Mouse (Mus musculus) lung, adult 18-20 months (tissue): ENCODE data around the gene 1810046K07Rik.

ENCODE experiments used
- DNase-seq, 2 experiments: peaks; one replicate each; pipeline ENCODE4 v3.0.0; 2022; ENCODE audit warnings: mixed read lengths in 2 of 2

The 1810046K07Rik gene

DNA sequence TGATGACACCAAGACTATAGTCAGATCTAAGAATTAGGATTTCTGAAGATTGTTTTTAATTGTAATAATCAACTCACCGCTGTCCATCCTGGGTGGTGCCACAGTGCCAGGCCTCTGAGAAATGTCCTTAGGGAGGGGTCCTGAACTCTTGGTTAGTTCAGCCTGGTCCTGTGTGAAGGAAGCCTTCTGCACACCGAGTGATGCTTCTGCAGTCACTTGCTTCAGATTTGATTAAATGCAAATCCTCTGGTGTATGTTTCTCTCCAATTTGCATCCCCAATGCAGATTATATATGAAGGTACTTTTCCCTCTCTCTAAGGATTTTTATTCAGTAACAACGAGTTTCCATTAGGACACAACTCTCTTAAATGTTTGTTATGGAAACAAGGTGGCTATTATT, at the start of gene 1810046K07Rik:
Gene 1810046K07Rik, minus strand, starts transcription at position 187 of the 400 bp plus-strand sequence.
- no peak for DNase-seq

DNA sequence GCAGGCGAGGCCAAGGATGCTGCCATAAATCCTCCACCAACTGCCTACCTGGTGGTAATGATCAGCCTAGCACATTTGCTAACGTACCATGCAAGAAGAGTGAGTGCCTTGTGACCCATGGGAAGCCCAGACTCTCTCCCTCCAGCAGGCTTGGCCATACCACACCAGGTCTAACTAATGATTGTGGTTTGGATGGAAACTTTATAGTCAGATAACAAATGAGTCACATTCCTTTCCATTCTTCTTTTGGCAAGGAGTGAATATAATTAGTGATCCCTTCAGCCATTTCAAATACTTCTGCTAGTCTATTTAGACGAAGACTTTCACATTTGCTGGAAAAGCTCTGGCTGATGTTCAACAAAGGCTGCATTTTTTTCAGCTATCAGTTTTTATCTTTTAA, 40.8 kb upstream of the 1810046K07Rik start:
- DNase-seq = no peak

DNA sequence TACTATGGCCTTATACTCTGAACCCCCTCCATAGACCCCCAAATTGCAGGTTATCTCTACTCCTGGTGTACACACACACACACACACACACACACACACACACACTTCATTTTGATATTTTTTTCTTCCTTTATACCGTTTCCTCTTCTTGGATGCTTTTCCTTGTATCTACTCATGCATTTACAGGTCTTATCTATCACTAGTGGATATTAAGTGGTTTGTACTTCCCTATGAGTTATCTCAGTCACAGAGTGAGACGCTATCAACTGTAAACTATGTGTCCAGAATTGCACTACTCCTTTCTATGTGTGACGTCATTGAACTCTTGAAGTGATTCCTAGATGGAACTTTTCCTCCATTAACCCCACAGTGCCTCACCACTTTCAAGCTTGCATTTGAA, 38.4 kb upstream of the 1810046K07Rik start:
- DNase-seq = no peak

DNA sequence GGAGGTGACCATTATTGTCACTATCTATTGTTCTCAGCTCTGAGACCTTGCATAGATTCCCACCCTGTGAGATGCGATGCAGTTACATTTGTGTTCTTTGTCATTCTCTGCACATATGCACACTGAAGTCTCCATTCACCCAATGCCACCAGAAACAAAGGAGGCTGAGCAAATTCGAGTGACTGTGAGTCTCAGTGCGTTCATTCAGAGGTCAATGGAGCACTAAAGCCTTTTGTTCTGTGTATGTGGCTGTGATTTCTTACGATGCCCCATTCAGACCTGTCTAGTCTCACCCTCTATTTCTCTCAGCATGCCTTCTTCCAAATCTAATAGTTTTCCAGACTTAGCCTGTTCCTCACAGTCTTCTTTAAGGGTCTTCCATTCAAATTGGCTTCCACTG, 35.3 kb upstream of the 1810046K07Rik start:
- DNase-seq = no peak

DNA sequence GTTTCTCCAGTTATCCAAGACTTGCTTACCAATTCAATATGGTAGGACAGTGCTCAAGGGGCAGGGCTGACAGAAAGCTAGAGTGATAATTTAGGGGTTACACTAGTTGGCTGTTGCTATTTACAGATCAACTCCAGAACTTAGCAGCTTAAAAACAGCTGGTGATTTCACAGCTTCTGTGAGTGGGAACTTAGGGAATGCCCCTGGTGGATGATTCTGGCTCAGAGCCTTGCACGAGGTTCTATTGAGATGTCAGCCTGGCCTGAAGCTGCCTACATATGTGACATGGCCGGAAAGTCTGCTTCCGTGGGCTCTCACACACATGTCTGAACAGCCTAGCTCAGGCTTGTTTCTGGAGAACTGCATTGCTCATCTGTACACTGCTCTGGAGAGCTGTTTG, 24.8 kb upstream of the 1810046K07Rik start:
- DNase-seq = no peak

DNA sequence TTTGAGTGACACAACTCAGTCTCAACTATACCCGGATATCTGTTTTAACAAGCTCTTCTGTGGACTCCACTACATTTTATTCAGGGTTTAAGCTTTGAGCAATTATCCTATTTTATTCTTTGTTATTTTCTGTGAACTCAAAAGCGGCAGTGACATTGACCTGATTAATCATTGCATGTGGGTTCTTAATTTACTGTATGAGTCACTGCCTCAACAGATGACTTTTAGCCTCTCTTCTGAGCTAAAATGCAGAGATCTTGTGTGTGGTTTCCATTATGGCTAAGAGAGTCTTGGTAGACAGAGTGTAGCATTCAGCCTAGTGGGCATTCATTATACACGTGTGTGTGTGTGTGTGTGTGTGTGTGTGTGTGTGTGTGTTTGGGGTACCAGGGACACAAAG, 24.2 kb upstream of the 1810046K07Rik start:
- DNase-seq = no peak

DNA sequence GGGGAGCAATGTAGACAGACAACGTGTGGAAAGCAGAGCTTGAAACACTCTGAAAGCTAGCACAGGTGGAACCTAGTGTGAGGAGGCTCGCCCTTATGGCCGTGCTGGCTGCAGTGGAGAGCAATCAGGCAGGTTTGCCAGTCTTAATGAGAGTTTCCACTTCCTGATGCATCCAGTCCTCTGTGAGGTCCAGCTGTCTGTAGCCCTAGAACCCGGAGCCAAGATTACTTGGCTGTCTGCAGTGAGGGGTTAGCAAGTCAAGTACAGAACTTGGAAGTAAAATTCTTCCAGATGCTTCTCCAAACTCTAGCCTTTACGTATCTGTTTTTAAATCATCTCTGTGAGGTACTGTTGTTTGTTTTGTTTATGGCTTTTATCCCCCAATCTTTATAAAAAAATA, 20.7 kb upstream of the 1810046K07Rik start:
- DNase-seq = no peak

DNA sequence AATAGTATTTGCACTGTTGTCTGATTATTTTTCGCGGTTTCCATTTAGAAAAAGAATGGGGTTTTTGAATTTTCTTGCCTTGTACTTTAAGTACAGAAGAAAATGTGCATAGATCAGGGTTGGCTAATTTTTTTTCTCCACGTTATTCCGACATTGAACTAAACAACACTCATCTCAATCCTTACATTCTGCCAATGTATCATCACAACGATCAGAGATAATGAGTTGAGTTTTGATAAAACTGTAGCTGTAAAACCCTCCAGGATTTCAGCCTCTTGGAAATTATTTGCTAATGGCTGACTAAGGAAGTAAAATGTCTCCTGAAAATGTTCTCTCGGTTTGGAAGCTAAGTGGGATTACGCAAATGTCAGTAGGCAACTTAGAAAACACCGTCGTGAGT, 17.1 kb upstream of the 1810046K07Rik start:
- no peak for DNase-seq

DNA sequence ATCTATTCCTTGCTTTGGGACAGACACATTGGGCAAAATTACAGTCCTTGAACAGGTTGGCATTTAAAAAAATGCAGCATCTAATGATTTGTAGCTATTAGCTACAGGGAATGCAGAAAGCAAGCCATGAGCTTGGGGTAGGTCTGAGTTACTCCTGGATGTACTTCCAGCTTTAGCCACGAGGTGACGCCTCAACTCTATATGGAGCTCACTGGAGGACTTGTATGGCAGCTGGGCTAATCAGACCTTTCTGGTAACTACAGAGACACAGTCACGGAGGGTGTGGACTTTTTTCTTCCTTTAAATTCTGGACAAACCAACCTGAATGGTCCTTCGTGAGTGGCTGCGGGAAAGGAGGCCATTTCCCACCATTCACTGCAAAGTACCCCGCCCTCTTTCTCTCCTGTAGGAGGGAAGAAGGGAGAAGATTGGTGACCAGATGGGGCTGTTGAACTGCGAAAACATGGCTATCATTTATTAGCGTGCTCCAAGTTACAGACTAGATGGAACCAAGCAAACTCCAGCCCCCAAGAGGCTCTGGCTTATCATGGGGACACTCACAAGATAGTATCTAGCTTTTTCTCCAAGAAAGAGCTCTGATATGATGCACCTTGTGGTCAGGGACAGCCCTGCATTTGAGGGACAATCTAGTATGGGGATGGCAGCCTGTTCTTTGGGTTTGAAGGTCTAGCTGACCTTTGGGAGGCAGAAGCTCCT, 6.7 kb upstream of the 1810046K07Rik start:
- DNase-seq = peak; percentile 72 to 81

DNA sequence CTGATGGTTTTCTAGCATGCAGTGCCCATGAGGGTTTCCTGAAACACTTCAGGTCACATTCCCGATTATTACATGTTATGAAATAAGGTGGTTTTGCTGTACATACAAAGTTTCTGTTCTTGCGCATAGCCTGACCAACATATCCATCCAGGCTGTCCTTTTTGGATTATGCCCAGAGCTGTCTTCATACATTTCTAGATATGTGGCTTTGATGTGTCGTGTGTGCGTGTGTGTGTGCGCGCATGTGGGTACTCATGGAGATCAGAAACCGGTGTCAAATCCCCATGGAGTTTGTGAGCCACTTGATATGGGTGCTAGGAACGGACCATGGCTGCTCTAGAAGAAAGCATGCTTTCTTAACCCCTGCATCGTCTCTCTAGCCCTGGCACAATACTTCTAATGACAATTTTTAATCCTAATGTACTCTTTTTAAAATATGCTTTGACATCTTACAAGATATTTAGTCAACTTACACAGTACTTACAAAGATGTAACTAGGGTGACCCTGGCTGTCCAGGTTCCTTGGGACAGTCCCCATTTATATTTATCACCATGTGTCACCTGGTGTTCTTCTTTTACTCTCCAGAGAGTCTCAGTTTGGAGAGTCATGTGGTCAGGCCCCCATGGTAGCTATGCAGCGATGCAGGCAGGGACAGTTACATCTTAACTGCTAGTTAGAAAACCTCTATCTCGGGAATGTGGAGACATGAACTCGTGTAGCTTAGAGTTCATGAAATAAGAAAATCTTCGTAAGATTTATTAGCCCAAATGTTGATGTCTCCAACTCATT, 2.9 kb upstream of the 1810046K07Rik start:
- no peak for DNase-seq

DNA sequence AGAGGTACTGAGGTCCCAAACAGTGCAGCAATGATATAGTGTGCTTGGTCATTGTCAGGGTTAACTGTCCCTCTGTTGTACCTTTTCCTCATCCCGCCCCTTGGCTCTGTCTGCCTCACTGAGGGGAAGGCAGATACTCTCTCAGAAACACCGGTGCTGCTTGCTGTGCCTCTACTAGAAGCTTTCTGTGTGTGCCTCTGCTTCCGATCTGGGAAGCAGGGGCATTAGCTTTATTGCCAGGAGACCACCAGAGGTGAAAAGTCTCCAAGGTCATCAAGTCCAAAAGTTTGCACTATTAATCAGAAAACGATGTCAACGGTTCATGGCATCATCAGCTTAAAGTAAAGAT, 1.2 kb downstream of the 1810046K07Rik start:
- no peak for DNase-seq

DNA sequence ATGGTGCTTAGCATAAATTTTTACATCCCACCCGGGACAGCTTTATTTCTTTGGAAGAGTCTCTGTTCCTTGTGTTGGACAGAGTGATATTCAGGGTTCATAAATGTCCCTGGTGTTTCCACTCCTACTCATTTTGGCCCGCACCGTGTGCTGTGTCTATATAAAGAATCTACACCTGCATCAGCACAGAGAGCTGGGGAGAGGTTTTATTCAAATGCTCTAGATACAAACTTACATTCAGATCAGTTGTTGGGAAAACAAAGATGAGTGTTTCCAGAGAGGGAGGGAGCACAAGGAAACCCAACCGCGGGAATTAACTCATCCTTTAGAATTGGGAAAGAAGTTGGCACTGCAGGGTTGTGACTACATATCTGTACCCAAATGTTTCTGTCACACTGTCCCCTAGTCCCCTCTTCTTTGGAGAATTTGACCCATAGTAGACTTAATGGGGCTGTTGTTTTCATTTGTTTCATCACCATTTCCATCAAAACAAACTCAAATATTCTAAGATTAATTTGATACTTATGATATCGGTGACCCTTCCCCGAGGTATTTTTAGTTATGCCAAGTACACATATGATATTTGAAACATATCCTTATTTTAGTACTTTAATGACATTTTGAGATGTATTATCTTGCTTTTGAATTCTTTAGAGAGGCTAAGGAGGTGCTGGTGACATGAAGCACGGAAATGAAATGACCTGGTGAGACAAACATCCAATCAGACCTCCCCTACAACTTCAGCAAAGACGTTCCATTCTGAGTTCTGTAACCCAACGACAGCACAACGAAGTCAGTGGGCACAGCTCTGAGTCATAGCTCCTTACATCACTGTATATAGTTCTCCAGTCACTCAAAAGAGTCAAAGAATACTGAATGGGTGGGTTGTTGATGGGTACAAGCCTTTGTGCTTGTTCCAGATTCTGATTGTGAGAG, 1.8 kb downstream of the 1810046K07Rik start:
- no peak for DNase-seq

DNA sequence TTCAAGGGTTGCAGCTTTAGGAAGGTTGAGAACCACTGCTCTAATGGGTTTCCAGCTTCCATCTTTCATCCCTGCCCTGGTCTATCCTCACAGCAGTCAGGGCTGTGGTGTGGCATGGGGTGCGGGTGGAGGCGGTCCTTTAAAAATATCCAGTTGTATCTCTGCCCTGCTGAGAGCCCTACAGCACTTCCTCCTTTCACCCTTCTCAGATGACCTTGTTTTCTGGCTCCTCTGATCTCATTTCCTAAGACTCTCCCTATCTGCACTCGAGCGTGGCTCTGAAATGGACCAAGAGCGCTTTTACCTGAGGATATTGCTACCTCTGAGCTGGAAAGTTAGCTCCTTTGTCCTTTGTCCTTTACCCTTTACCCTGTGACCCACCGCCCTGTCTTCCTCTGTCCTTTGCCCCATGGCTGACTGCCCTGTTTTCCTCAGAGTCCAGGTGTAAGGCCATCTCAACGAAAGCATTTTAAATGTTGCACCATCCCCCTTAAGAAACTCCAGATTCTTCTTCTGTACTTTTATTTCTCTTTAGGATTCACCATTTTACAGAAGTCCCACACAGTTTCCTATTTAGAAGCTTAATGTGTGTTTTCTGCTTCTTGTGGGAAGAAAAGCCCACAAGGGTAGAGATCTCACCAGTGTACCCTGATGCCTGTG, 4.2 kb downstream of the 1810046K07Rik start:
- DNase-seq = no peak

DNA sequence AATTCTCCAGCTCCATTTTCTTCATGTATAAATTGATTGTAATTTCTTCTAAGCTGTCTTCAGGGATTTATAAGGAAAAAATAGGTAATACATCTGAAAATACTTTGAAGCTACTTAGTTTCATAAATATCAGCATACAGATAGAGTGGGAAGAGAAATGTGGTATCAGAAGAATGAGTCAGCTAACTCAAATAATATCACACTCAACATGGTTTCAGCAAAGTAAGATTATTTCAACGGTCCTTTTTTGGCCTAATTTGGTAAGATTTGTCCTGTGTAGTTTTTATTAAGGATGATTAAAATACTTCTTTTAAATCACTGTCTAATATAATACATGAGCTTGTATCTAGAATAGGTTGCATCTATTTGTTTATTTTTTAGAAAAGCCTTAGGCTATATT, 8.6 kb downstream of the 1810046K07Rik start:
- no peak for DNase-seq

DNA sequence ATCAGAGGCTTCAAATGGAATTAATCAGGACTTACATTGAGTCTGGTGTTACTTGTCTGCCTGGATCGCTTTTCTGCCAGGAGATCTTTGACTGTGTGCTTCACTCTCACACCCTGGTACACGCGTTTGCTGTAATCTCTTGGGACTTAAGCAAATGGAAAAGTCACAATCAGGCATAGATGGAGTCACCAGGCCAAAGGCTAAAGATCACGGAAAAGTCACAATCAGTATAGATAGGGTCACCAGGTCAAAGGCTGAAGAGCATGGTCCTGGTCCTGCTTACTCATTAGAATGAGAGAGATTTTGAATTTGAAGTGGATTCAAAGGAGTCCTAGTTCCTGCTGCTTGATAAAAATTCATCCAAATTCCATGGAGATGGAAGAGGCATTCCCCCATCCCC, 10.5 kb downstream of the 1810046K07Rik start:
- DNase-seq = no peak

DNA sequence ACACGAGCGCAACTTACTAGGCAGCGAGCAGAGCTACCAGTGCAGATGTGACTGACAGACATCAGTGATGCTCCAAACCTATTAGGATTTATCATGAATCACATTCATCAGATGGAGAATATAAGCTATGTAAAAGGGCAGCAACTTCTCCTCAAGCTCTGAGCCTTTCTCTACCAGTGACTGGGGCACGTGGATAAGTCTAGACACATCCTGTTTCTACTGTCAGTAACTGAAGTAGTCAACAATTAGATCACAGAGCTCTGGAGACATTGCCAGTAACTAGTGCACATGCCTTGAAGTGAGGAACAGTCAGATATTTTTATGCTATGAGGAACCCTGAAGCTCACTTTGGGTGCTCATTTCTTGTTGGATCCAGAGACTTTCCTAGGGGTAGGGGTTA, 11.4 kb downstream of the 1810046K07Rik start:
- no peak for DNase-seq

DNA sequence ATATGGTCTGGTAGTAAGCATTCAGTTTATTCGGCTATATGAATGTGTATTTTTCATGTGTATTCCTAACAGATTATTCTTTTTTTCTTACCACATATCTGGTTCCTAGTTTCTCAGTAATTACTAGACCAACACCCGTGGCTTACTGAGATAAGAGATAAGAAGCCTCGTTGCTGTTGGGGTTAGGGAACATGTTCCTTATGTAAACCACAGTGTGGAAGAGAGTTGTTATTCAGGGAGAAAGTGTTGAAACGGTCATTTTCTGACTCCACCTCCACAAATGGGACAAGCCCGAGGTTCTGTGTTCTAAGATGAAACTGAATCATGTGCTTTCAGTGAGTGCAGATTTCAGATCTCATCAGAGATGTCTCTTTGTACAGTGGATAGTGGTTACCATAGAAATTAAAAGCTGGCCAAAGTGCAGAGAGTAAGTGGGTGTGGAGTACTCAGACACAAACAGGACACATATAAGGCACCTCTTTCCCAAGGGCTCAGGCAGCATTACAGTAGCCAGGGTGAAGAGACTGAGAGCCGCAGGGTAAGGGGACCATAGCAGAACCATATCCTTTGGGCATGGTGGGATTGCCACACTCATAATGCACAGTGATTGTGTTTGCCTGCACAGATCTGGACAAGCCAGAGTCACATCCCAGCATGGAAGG, 13.2 kb downstream of the 1810046K07Rik start:
- DNase-seq = no peak

DNA sequence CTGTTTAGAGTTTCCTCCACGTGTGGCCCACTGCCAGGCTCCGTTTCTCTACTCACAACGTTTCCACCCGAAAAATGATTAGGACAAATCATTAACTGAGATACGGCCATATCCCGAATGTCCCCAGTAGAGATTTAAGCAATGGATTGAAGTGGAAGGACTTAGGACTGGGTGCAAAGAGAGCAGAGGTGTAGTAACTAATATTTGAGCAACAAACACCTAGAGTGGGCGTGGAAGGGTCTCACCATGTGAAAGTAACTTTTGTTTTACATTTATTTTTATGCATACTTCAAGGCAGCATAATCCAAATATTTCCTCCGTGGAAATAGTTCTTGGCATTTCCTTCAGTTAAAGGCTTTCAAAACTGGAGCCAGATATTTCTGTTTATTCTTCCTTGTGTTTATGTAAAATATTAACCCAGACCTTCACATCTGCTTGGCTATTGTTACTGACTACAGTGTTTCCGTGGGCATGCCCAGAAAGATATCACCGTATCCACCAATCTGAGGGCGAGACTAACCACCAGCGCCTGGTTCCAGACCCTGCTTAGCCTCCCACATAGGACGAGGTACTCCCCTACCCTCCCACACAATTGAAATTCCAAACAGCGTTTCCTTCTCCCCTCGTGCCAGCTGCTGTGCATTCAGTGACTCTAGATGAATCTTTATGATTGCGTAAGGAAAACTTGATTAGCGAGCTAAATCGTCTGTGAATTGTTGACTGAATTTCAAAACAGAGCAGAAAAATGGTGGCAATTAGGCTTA, 16.0 kb downstream of the 1810046K07Rik start:
- DNase-seq = peak in 1 of 2 experiments; percentile 11

DNA sequence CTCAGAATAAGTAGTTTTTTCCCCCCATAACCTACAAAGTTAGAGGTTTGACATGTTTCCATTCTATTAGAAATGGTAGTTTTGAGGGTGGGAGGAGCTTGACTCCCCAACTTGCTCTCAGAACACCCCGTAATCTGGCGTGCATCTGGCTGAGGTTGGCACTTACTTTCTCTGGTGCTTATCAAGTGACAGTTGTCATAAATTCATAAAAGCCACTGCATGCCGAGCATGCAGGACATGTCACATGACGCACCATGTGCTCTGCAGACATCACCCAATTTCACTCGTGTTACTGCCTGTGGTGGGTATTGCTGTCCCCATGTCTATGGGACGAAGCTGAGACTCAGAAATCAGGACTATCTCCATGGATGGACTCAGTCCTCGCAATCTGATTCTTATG, 18.2 kb downstream of the 1810046K07Rik start:
- no peak for DNase-seq

DNA sequence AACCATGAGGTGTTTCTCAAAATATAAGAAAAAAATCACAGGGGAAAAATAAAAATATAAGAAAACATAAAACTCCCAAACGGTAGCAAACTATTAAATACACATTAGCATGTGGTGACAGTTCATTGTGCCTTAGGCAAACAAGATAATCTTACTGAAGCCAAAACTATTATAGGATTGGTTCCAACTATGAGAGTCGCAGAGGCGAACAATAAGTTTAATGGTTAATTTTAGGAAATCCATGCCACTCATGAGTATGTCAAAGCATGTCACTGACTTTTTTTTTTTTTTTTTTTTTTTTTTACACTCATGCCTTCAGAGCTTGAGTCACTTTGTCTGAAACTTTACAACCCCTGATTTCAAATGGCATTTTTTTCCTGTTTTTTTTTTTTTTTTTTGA, 22.4 kb downstream of the 1810046K07Rik start:
- no peak for DNase-seq

DNA sequence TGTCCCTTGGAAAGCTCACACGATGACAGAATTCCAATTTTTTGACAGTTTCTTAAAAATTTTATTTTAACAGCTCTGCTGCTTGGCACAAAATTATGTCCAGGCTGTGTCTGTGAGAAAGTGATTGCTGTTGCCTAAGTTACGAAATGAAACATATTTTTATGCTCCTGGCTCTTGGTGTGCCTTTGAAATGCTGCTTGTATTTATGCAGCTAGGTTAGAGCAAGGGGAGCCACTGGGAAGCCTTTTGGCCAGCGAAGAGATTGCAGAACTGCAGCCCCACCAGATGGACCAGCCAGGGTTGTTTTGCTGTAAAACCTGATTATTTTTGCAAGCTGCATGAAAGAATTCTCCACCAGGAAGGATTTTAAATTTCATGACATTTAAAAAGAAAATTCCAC, 23.6 kb downstream of the 1810046K07Rik start:
- no peak for DNase-seq
